8 mouse cellular contexts compared by ENCODE assay signal in the genomic region with DNA sequence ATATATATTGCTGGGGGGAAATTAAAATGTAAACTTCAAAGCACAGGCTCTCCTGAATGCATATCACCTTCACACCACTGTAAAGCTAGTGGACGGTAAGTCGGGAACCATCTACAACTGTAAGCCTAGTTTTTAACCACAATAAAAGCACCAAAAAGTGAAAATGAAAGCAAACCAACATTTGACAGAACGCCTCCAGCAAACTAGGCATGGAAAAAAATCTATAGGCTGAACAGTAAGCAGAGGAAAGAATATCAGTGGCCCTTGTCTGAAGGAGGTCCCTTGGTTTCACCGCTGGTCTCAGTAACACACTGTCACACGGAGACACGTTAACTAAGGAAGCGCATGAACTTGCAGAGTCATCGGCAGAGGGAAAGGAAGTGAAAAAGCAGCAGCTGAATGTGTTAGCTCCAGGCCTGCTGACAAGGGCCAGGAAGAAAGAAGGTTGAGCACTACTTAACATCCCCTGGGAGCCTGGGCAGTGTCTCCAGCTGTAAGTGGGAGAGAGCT. TPM values are rescaled to one million over a fixed set of nuclear protein-coding genes. Genes with fewer than 3 reads are reported as not detected.
A peak's percentile ranks its signal among the peaks of the same experiment; 100 is the strongest.
DNase-seq lines count a peak whose midpoint lies in the region; ATAC-seq and TF ChIP-seq lines count a peak whose summit lies in the region.

No protein-coding gene starts in this region.

- TF ChIP-seq CTCF in MEL (IDR thresholded peaks at IDR 0.05 in 2 of 3, conservative IDR thresholded peaks at IDR 0.05 in 1 of 3; ENCODE audit: control insufficient read depth in 1 of 3, insufficient read depth in 1 of 3, low read depth in 2 of 3, low read length in 3 of 3, poor library complexity in 1 of 3, severe bottlenecking in 1 of 3), result no peak
- TF ChIP-seq CTCF in midbrain, postnatal 0 days (IDR thresholded peaks at IDR 0.05), result no peak

- 58% methylated on average over 8 of the region's 8 CpGs for WGBS in heart, embryonic 15.5 days
- WGBS in hindbrain, embryonic 14.5 days, result 82% methylated on average over 8 of the region's 8 CpGs
- WGBS in midbrain, postnatal 0 days, result 87% methylated on average over 8 of the region's 8 CpGs

- TF ChIP-seq EP300 in MEL (IDR thresholded peaks at IDR 0.05; ENCODE audit: low read depth in 1 of 2, low read length in 2 of 2), result peak; percentile 14 to 64; a peak in 3 of 4 replicates

- H3K4me1 ChIP-seq in MEL (ENCODE audit: control insufficient read depth in 1 of 2, insufficient read depth in 2 of 2, low read length in 2 of 2), result peaks cover 3 to 4% of the 10 kb centered on the region in 2 experiments
- no peaks in the 10 kb centered on the region for H3K4me1 ChIP-seq in heart, embryonic 15.5 days (replicated peaks)
- H3K4me1 ChIP-seq in hindbrain, embryonic 14.5 days (replicated peaks; ENCODE audit: control insufficient read depth, insufficient read depth, low read length), result no peaks in the 10 kb centered on the region
- no peaks in the 10 kb centered on the region for H3K4me1 ChIP-seq in midbrain, postnatal 0 days (ENCODE audit: insufficient read depth, low read length)

- H3K9me3 ChIP-seq in MEL (replicated peaks; ENCODE audit: insufficient read depth, low read length), result no peaks in the 10 kb centered on the region
- no peaks in the 10 kb centered on the region for H3K9me3 ChIP-seq in heart, embryonic 15.5 days (replicated peaks)
- H3K9me3 ChIP-seq in hindbrain, embryonic 14.5 days (ENCODE audit: control insufficient read depth, low read length), result no peaks in the 10 kb centered on the region
- H3K9me3 ChIP-seq in midbrain, postnatal 0 days (ENCODE audit: low read length), result no peaks in the 10 kb centered on the region

- peak overlapping the region; percentile 40 for H3K4me2 ChIP-seq in heart, embryonic 15.5 days
- H3K4me2 ChIP-seq in hindbrain, embryonic 14.5 days (replicated peaks), result no peak overlapping the region
- no peak overlapping the region for H3K4me2 ChIP-seq in midbrain, postnatal 0 days (ENCODE audit: low read depth, low read length, poor library complexity, severe bottlenecking)

- peak overlapping the region; percentile 90 for H3K9ac ChIP-seq in MEL (ENCODE audit: control insufficient read depth, low read depth, low read length, poor library complexity, severe bottlenecking)
- H3K9ac ChIP-seq in heart, embryonic 15.5 days, result peak overlapping the region; percentile 40; the same call in 1 of the 2 replicates
- no peak overlapping the region for H3K9ac ChIP-seq in hindbrain, embryonic 14.5 days
- H3K9ac ChIP-seq in midbrain, postnatal 0 days (replicated peaks; ENCODE audit: low read length, poor library complexity, severe bottlenecking), result no peak overlapping the region

- TF ChIP-seq RAD21 in MEL (IDR thresholded peaks at IDR 0.05; ENCODE audit: low read depth, low read length), result no peak

- peaks cover 0 to 2% of the 10 kb centered on the region in 2 experiments; a peak in 2 of 4 replicates for H3K27me3 ChIP-seq in MEL (ENCODE audit: control insufficient read depth in 1 of 2, insufficient read depth in 2 of 2, low read length in 2 of 2)
- no peaks in the 10 kb centered on the region for H3K27me3 ChIP-seq in heart, embryonic 15.5 days
- H3K27me3 ChIP-seq in hindbrain, embryonic 14.5 days (ENCODE audit: control insufficient read depth, insufficient read depth, low read length), result no peaks in the 10 kb centered on the region
- H3K27me3 ChIP-seq in midbrain, postnatal 0 days (ENCODE audit: insufficient read depth, low read length), result no peaks in the 10 kb centered on the region

- peak overlapping the region; percentile 83 for H3K27ac ChIP-seq in MEL (ENCODE audit: control insufficient read depth, low read depth, low read length)
- H3K27ac ChIP-seq in heart, embryonic 15.5 days, result 0 out of 2 replicates have a peak overlapping the region, but pooled peaks have one; percentile 3
- no peak overlapping the region for H3K27ac ChIP-seq in hindbrain, embryonic 14.5 days
- H3K27ac ChIP-seq in midbrain, postnatal 0 days (ENCODE audit: low read depth, low read length), result no peak overlapping the region

- peak; percentile 23 for DNase-seq in 3T3-L1 (ENCODE audit: low read depth, low spot score)
- DNase-seq in MEL (ENCODE audit: low read depth, low spot score), result peak; percentile 96
- no peak for DNase-seq in urinary bladder, postnatal 36 days (ENCODE audit: low spot score in 2 of 2)
- no peak for DNase-seq in hindbrain, embryonic 14.5 days (ENCODE audit: low spot score)
- DNase-seq in cerebellum, adult 8-10 months, result no peak
- DNase-seq in midbrain, postnatal 0 days (ENCODE audit: low spot score), result no peak

- peak overlapping the region; percentile 53 to 64 for H3K4me3 ChIP-seq in MEL (ENCODE audit: control insufficient read depth in 1 of 2, insufficient read depth in 1 of 2, low read depth in 2 of 2, low read length in 2 of 2)
- H3K4me3 ChIP-seq in heart, embryonic 15.5 days, result peak overlapping the region; percentile 20
- no peak overlapping the region for H3K4me3 ChIP-seq in hindbrain, embryonic 14.5 days (replicated peaks; ENCODE audit: low read length)
- no peak overlapping the region for H3K4me3 ChIP-seq in midbrain, postnatal 0 days (ENCODE audit: low read depth, low read length)

- H3K79me2 ChIP-seq in MEL (ENCODE audit: control insufficient read depth, insufficient read depth, low read length, poor library complexity), result no peaks in the 10 kb centered on the region; the same call in 1 of the 2 replicates

- peak; percentile 76 to 92 for TF ChIP-seq POLR2A in MEL (IDR thresholded peaks at IDR 0.05; ENCODE audit: control insufficient read depth in 1 of 2, insufficient read depth in 1 of 2, low read depth in 1 of 2, low read length in 2 of 2, poor library complexity in 1 of 2)

- no peaks in the 10 kb centered on the region; a peak in 1 of 4 replicates for H3K36me3 ChIP-seq in MEL (ENCODE audit: control insufficient read depth in 1 of 2, insufficient read depth in 2 of 2, low read length in 2 of 2)
- H3K36me3 ChIP-seq in heart, embryonic 15.5 days, result no peaks in the 10 kb centered on the region
- no peaks in the 10 kb centered on the region for H3K36me3 ChIP-seq in hindbrain, embryonic 14.5 days (replicated peaks; ENCODE audit: control insufficient read depth, insufficient read depth)
- H3K36me3 ChIP-seq in midbrain, postnatal 0 days (ENCODE audit: insufficient read depth, low read length), result no peaks in the 10 kb centered on the region

- ATAC-seq in heart, embryonic 15.5 days (replicated peaks; ENCODE audit: insufficient number of reproducible peaks, insufficient read depth, low FRiP score, low read depth), result no peak
- ATAC-seq in megakaryocyte-erythroid progenitor cell, adult 5-6 weeks (replicated peaks; ENCODE audit: low FRiP score, low TSS enrichment, poor library complexity, severe bottlenecking), result peak; percentile 88
- no peak for ATAC-seq in hindbrain, embryonic 14.5 days (ENCODE audit: low FRiP score)
- ATAC-seq in midbrain, postnatal 0 days (ENCODE audit: low FRiP score), result no peak

TF ChIP-seq in MEL, 35 proteins besides CTCF, POLR2A, EP300 and RAD21 (continues in another document):
- TF ChIP-seq MAX (IDR thresholded peaks at IDR 0.05; ENCODE audit: low read length) (peak; percentile 74), TCF12 (IDR thresholded peaks at IDR 0.05; ENCODE audit: low read depth, low read length) (peak; percentile 70), TAL1 (IDR thresholded peaks at IDR 0.05; ENCODE audit: low read length) (no peak), MAFK (IDR thresholded peaks at IDR 0.05; ENCODE audit: borderline replicate concordance, low read depth, low read length) (no peak; the same call in 1 of the 2 replicates), KAT2A (conservative IDR thresholded peaks at IDR 0.05; ENCODE audit: low read depth, low read length) (no peak; the same call in 1 of the 2 replicates), TBP (IDR thresholded peaks at IDR 0.05; ENCODE audit: low read depth, low read length) (peak; percentile 88), ELF1 (IDR thresholded peaks at IDR 0.05; ENCODE audit: low read depth, low read length) (peak; percentile 59)

RNA-seq across cellular contexts. Expression of a gene that starts 17.2 kb away (rescaled TPM):
- total RNA-seq in MEL (2012; rRNA removed), result 0.31 and 0.33 TPM in 2 replicates
- under 1 TPM in 1 of 2 experiments, not detected in 1; 0.21 TPM for polyA plus RNA-seq in MEL (2012; ENCODE audit: insufficient read depth in 1 of 2, insufficient read length in 2 of 2, low read depth in 1 of 2, low replicate concordance in 2 of 2, missing spikeins in 1 of 2)
- 0.21 and 0.28 TPM in 2 replicates for polyA plus RNA-seq in heart, embryonic 15.5 days (2015; fragmentation: Nextera tagmentation; extraction: Ambion mirVana)
- 0.87 and 0.92 TPM in 2 replicates for total RNA-seq in megakaryocyte-erythroid progenitor cell, adult 5-6 weeks (2014; fragmentation: Nextera tagmentation)
- total RNA-seq in megakaryocyte-erythroid progenitor cell, adult 5-6 weeks (2017), result not detected in 2 replicates
- polyA plus RNA-seq in hindbrain, embryonic 14.5 days (2014; fragmentation: Nextera tagmentation; extraction: Ambion mirVana), result 0.09 and 0.14 TPM in 2 replicates
- 0.24 TPM in 1 of 2 replicates, not detected in the other for total RNA-seq in midbrain, postnatal 0 days (2014; rRNA removed)
- 0.25 and 0.44 TPM in 2 replicates for polyA plus RNA-seq in midbrain, postnatal 0 days (2015; fragmentation: Nextera tagmentation; extraction: Ambion mirVana)

RNA-seq across cellular contexts. Expression of a gene that starts 17.2 kb away (rescaled TPM):
- total RNA-seq in MEL (2012; rRNA removed), result 40.7 and 51.4 TPM in 2 replicates
- polyA plus RNA-seq in MEL (2012; ENCODE audit: insufficient read depth in 1 of 2, insufficient read length in 2 of 2, low read depth in 1 of 2, low replicate concordance in 2 of 2, missing spikeins in 1 of 2), result 10 to 100 TPM in 1 of 2 experiments, not detected in 1; 43.4 TPM
- 27.5 TPM in 2 replicates for polyA plus RNA-seq in heart, embryonic 15.5 days (2015; fragmentation: Nextera tagmentation; extraction: Ambion mirVana)
- 17.8 and 25.3 TPM in 2 replicates for total RNA-seq in megakaryocyte-erythroid progenitor cell, adult 5-6 weeks (2014; fragmentation: Nextera tagmentation)
- 53.2 and 54.5 TPM in 2 replicates for total RNA-seq in megakaryocyte-erythroid progenitor cell, adult 5-6 weeks (2017)
- 23.4 and 26.9 TPM in 2 replicates for polyA plus RNA-seq in hindbrain, embryonic 14.5 days (2014; fragmentation: Nextera tagmentation; extraction: Ambion mirVana)
- 15.7 and 18.7 TPM in 2 replicates for total RNA-seq in midbrain, postnatal 0 days (2014; rRNA removed)
- polyA plus RNA-seq in midbrain, postnatal 0 days (2015; fragmentation: Nextera tagmentation; extraction: Ambion mirVana), result 17.4 and 17.9 TPM in 2 replicates

RNA-seq across cellular contexts. Expression of a gene that starts 34.0 kb away (rescaled TPM):
- total RNA-seq in MEL (2012; rRNA removed), result 48.5 and 54.0 TPM in 2 replicates
- 10 to 100 TPM in 1 of 2 experiments, not detected in 1; 89.2 TPM for polyA plus RNA-seq in MEL (2012; ENCODE audit: insufficient read depth in 1 of 2, insufficient read length in 2 of 2, low read depth in 1 of 2, low replicate concordance in 2 of 2, missing spikeins in 1 of 2)
- polyA plus RNA-seq in heart, embryonic 15.5 days (2015; fragmentation: Nextera tagmentation; extraction: Ambion mirVana), result 14.6 and 19.4 TPM in 2 replicates
- 31.5 and 49.3 TPM in 2 replicates for total RNA-seq in megakaryocyte-erythroid progenitor cell, adult 5-6 weeks (2014; fragmentation: Nextera tagmentation)
- total RNA-seq in megakaryocyte-erythroid progenitor cell, adult 5-6 weeks (2017), result 52.1 and 61.4 TPM in 2 replicates
- 26.0 and 35.8 TPM in 2 replicates for polyA plus RNA-seq in hindbrain, embryonic 14.5 days (2014; fragmentation: Nextera tagmentation; extraction: Ambion mirVana)
- total RNA-seq in midbrain, postnatal 0 days (2014; rRNA removed), result 39.2 and 44.4 TPM in 2 replicates
- 14.2 and 16.4 TPM in 2 replicates for polyA plus RNA-seq in midbrain, postnatal 0 days (2015; fragmentation: Nextera tagmentation; extraction: Ambion mirVana)

Comparison
In these comparisons a context has a peak if more than half of its experiments do, and no peak if none do; other contexts are left out.
1. DNase-seq: peak in 3T3-L1 (single experiment) and MEL (single experiment); none in urinary bladder, postnatal 36 days (0 of 2), hindbrain, embryonic 14.5 days (single experiment), cerebellum, adult 8-10 months (single experiment) and midbrain, postnatal 0 days (single experiment).
2. H3K27ac ChIP-seq: peak in MEL (single experiment) and heart, embryonic 15.5 days (single experiment); none in hindbrain, embryonic 14.5 days (single experiment) and midbrain, postnatal 0 days (single experiment).
3. H3K4me3 ChIP-seq: peak in MEL (2 of 2) and heart, embryonic 15.5 days (single experiment); none in hindbrain, embryonic 14.5 days (single experiment) and midbrain, postnatal 0 days (single experiment).
4. H3K9ac ChIP-seq: peak in MEL (single experiment) and heart, embryonic 15.5 days (single experiment); none in hindbrain, embryonic 14.5 days (single experiment) and midbrain, postnatal 0 days (single experiment).